In the genomic region with DNA sequence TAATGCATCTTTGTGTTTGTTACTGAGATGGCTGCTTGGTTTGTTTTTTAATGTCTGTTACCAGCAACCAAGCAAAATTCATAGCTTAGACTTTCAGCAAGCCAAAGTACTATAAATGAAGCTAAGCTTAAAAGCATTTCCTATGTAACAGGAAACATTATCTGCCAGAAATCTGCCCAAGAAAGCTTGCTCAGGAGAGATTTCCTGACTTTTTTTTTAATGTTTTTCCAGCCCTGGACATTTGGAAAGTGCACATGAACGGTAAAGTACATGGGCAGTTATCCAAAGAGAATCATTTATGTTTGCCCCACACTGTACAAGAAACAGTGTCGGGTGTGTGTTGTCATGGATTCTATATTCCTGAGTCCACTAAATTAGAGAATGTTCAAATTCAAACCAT, we compare ENCODE assay signal across 15 mouse cellular contexts.
DNase-seq lines count a peak whose midpoint lies in the region; ATAC-seq and TF ChIP-seq lines count a peak whose summit lies in the region.
"Had no signal": no experiment of that assay in that cellular context is flagged by ENCODE, and none has a peak within 500 bp of the region (broad histone marks: within the 10 kb centered on the region; RNA-seq: fewer than 3 reads in every experiment).

No protein-coding gene starts in this region.

- no peak for DNase-seq in heart, postnatal 36 days
- peak; percentile 44 for DNase-seq in lung, embryonic 14.5 days
- DNase-seq in lung, postnatal 4 days, result no peak
- DNase-seq in gastrocnemius, postnatal 25 days, result no peak
- DNase-seq: adrenal gland, postnatal 10 days; cerebellum, postnatal 36 days; lung, postnatal 14 days; retina, postnatal 1 day had no signal

- H3K27me3 ChIP-seq in heart, embryonic 11.5 days (ENCODE audit: control insufficient read depth, insufficient read depth, low read length), result no peaks in the 10 kb centered on the region
- no peaks in the 10 kb centered on the region for H3K27me3 ChIP-seq in lung, embryonic 14.5 days (ENCODE audit: insufficient read depth, low read length)
- no peaks in the 10 kb centered on the region for H3K27me3 ChIP-seq in heart, embryonic 12.5 days (replicated peaks)
- H3K27me3 ChIP-seq in stomach, embryonic 15.5 days (replicated peaks), result no peaks in the 10 kb centered on the region
- H3K27me3 ChIP-seq: neural tube, embryonic 15.5 days had no signal

- intact Hi-C loops in heart, postnatal 36 days (cut with DNase I), result no loop called here

- no peak for TF ChIP-seq CTCF in lung, embryonic 14.5 days (IDR thresholded peaks at IDR 0.05; ENCODE audit: low read depth)

- 61% methylated on average over 2 of the region's 2 CpGs for WGBS in heart, embryonic 11.5 days (ENCODE audit: insufficient replicate concordance)
- 32% methylated on average over 2 of the region's 2 CpGs for WGBS in lung, embryonic 14.5 days
- WGBS in heart, embryonic 12.5 days, result 64% methylated on average over 2 of the region's 2 CpGs
- 39% methylated on average over 2 of the region's 2 CpGs for WGBS in stomach, embryonic 15.5 days

- H3K4me3 ChIP-seq in heart, embryonic 11.5 days (ENCODE audit: low read depth, low read length), result no peak overlapping the region
- no peak overlapping the region for H3K4me3 ChIP-seq in lung, embryonic 14.5 days (ENCODE audit: low read depth, low read length)
- no peak overlapping the region for H3K4me3 ChIP-seq in heart, embryonic 12.5 days
- H3K4me3 ChIP-seq in stomach, embryonic 15.5 days (replicated peaks), result no peak overlapping the region
- H3K4me3 ChIP-seq: midbrain, embryonic 10.5 days; neural tube, embryonic 15.5 days had no signal

- no peak for ATAC-seq in heart, embryonic 11.5 days (replicated peaks; ENCODE audit: insufficient number of reproducible peaks, low FRiP score, low TSS enrichment)
- no peak for ATAC-seq in lung, embryonic 14.5 days (ENCODE audit: insufficient read depth)
- ATAC-seq in heart, embryonic 12.5 days (ENCODE audit: insufficient number of reproducible peaks, low FRiP score), result no peak
- ATAC-seq in stomach, embryonic 15.5 days (ENCODE audit: insufficient read depth, low FRiP score, low read depth), result no peak
- ATAC-seq: forebrain, embryonic 14.5 days had no signal

- no peak overlapping the region for H3K9ac ChIP-seq in heart, embryonic 11.5 days (ENCODE audit: low read depth, low read length)
- H3K9ac ChIP-seq in lung, embryonic 14.5 days, result no peak overlapping the region
- no peak overlapping the region for H3K9ac ChIP-seq in heart, embryonic 12.5 days
- H3K9ac ChIP-seq in stomach, embryonic 15.5 days, result no peak overlapping the region
- H3K9ac ChIP-seq: neural tube, embryonic 15.5 days had no signal

- no peaks in the 10 kb centered on the region for H3K36me3 ChIP-seq in heart, embryonic 11.5 days (ENCODE audit: control insufficient read depth, insufficient read depth, low read length)
- no peaks in the 10 kb centered on the region for H3K36me3 ChIP-seq in lung, embryonic 14.5 days (ENCODE audit: insufficient read depth)
- no peaks in the 10 kb centered on the region; the same call in 1 of the 2 replicates for H3K36me3 ChIP-seq in heart, embryonic 12.5 days
- H3K36me3 ChIP-seq in stomach, embryonic 15.5 days, result no peaks in the 10 kb centered on the region
- H3K36me3 ChIP-seq: G1E; midbrain, embryonic 10.5 days; neural tube, embryonic 15.5 days had no signal

- no peaks in the 10 kb centered on the region for H3K9me3 ChIP-seq in heart, embryonic 11.5 days (replicated peaks; ENCODE audit: control insufficient read depth, low read length)
- no peaks in the 10 kb centered on the region for H3K9me3 ChIP-seq in lung, embryonic 14.5 days (ENCODE audit: low read depth, low read length)
- H3K9me3 ChIP-seq in heart, embryonic 12.5 days (replicated peaks), result no peaks in the 10 kb centered on the region
- H3K9me3 ChIP-seq in stomach, embryonic 15.5 days, result no peaks in the 10 kb centered on the region
- H3K9me3 ChIP-seq: midbrain, embryonic 10.5 days; neural tube, embryonic 15.5 days had no signal

- peaks cover 3% of the 10 kb centered on the region; the same call in 1 of the 2 replicates for H3K4me1 ChIP-seq in heart, embryonic 11.5 days (ENCODE audit: control insufficient read depth, insufficient read depth, low read length)
- H3K4me1 ChIP-seq in lung, embryonic 14.5 days (ENCODE audit: insufficient read depth), result peaks cover 10% of the 10 kb centered on the region
- peaks cover 23% of the 10 kb centered on the region for H3K4me1 ChIP-seq in heart, embryonic 12.5 days (replicated peaks)
- no peaks in the 10 kb centered on the region; the same call in 1 of the 2 replicates for H3K4me1 ChIP-seq in stomach, embryonic 15.5 days

- H3K27ac ChIP-seq in heart, embryonic 11.5 days (ENCODE audit: low read depth, low read length), result 0 out of 2 replicates have a peak overlapping the region, but pooled peaks have one; percentile 8
- H3K27ac ChIP-seq in lung, embryonic 14.5 days (ENCODE audit: low read depth), result peak overlapping the region; percentile 78
- H3K27ac ChIP-seq in heart, embryonic 12.5 days (ENCODE audit: poor library complexity, severe bottlenecking), result peak overlapping the region; percentile 52; the same call in 1 of the 2 replicates
- H3K27ac ChIP-seq in stomach, embryonic 15.5 days, result peak overlapping the region; percentile 54; the same call in 1 of the 2 replicates
- H3K27ac ChIP-seq: midbrain, embryonic 10.5 days; neural tube, embryonic 15.5 days had no signal

- H3K4me2 ChIP-seq in heart, embryonic 11.5 days, result no peak overlapping the region
- no peak overlapping the region for H3K4me2 ChIP-seq in lung, embryonic 14.5 days
- H3K4me2 ChIP-seq in heart, embryonic 12.5 days, result no peak overlapping the region
- H3K4me2 ChIP-seq in stomach, embryonic 15.5 days, result no peak overlapping the region
- H3K4me2 ChIP-seq: neural tube, embryonic 15.5 days had no signal

Comparison
In these comparisons a context has a peak if more than half of its experiments do, and no peak if none do; other contexts are left out.
1. H3K27ac ChIP-seq: peak in every context shown above with its lines; median percentile 78 in lung, embryonic 14.5 days; 54 in stomach, embryonic 15.5 days; 52 in heart, embryonic 12.5 days; 8 in heart, embryonic 11.5 days.